Mouse (Mus musculus): ENCODE data around the gene Olfr527. TPM values are rescaled to one million over a fixed set of nuclear protein-coding genes. Genes with fewer than 3 reads are reported as not detected.

Gene Olfr527
- total RNA-seq (2022), result not detected

- DNase-seq (ENCODE audit: low spot score in 2 of 2), result no peak
Observed at GRCm38 (mm10) chr7:140333717-140334116, at the start of gene Olfr527. Gene Olfr527 (plus strand): TSS chr7:140334017.

DNA sequence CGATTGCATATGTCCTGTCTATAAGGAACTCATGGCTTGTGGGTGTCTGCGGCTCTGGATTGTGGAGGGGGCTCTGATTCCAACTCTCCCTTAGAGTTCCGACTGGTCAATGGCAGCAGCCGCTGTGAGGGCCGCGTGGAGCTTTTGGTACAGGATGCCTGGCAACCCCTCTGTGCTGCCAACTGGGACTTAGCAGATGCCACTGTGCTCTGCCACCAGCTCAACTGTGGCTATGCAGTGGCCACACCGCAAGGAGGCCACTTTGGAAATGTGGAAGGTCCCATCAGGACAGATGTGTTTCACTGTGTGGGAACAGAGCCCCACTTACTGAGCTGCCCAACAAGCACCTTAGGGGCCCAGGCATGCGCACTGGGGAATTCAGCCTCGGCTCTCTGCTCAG, 38.1 kb upstream of the Olfr527 start:
- no peak for DNase-seq (ENCODE audit: low spot score in 2 of 2)

- no peak for DNase-seq (ENCODE audit: low spot score in 2 of 2)
Observed at GRCm38 (mm10) chr7:140296876-140297275, 36.9 kb upstream of the Olfr527 start.

- no peak for DNase-seq (ENCODE audit: low spot score in 2 of 2)
Observed at GRCm38 (mm10) chr7:140299416-140299815, 34.4 kb upstream of the Olfr527 start.

DNA sequence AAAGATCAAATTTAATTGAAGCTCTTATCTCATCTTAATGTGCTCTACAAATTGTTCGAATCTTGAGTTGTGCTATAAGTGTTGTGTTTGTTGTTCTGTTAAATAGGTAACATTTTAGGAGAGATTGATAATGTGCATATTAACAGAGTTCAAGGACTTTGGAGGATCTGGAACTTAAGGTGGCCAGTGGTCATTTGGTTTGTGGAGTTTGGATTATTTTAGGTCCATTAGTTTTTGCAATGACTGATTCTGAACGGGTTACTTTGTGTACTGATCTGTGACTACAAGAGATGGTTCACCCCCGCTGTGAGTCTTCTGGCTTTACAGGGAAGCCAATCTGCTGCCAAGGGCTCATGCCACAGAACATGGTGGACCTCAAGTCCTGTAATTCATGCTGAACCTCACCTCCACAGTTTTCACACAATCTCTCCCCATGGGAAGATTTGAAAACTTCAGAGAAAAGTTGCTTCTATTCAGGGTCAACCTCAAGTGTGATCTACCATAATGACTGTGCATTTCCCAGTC, 13.9 kb upstream of the Olfr527 start:
- no peak for DNase-seq (ENCODE audit: low spot score in 2 of 2)

GRCm38 (mm10) chr7:140320558-140320957, 13.3 kb upstream of the Olfr527 start, which contains the start of gene Olfr525:
Gene Olfr525 (plus strand): TSS chr7:140320858.
- DNase-seq (ENCODE audit: low spot score in 2 of 2), result no peak

DNA sequence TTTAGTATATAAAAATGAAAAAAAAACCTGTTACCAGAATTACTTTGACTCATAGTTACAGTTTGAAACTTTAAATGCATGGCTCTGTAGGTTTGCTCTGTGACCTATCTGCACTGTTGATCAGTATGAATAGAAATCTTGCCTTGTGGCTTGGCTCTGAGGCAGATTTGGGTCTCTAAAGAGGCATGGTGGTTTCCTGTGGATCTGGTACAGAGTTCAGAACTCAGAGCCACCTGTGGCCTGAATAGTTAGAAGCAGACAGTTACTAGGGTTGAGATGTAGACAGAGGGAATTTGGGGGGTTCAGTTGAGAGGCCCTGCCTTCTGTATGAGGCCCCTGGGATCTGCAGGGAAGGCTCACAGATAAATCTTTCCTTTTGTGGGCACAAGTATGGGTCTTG, 12.7 kb upstream of the Olfr527 start:
- DNase-seq (ENCODE audit: low spot score in 2 of 2), result no peak

DNA sequence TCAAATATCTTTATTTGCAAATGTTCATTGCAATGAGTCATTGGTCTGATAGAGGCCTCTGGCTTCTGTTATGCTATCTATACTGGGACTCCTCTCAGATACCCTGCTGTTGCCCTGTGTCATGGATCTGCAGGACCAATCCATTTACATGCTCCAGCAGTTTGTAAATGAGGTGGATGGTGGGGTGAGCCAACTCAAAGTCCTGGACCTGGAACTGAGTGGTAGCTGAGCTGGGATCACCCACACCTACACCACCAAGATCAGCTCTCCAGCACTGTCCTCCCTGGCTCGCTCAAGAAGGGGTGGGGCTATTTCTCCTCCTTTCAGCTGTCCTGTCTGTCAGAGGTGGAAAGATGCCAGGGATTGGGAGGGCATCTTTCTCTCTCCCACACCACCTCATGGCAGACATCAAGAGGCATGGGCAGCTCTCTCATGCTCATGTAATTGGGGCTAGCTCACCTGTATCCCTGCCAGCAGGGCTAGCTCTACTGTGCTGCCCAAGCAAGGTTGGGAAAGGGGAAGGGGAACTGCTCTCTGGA, 4.0 kb upstream of the Olfr527 start:
- no peak for DNase-seq (ENCODE audit: low spot score in 2 of 2)

DNA sequence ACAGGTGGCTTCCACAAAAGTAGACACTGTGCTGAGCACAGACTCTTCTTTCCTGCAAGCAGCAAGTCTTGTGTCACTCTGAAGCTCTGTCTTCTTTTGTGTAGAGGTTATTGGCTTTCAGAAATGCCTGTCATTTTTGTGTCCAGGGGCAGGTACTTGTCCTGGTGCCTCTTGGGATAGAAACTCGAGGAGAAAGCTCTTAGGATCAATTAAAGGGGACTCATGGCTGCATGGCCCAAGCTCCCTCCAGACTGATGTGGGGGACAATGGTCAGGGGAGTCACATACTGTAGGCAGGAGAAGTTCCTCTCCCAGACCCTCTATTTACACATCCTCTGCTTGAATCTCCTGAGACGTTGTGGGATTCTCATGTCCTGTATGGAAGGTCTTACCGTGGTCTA, 27.8 kb downstream of the Olfr527 start, which contains the start of gene Olfr60:
Olfr60 (minus strand) TSS at position 101 of the 400 bp plus-strand sequence.
- DNase-seq (ENCODE audit: low spot score in 2 of 2), result no peak

- DNase-seq (ENCODE audit: low spot score in 2 of 2), result no peak
Observed at GRCm38 (mm10) chr7:140374300-140374699, 40.5 kb downstream of the Olfr527 start.

GRCm38 (mm10) chr7:140376231-140376630, 42.4 kb downstream of the Olfr527 start, which contains the start of gene Olfr530:
Gene Olfr530 (minus strand): TSS chr7:140376331.
- DNase-seq (ENCODE audit: low spot score in 2 of 2), result no peak

- DNase-seq (ENCODE audit: low spot score in 2 of 2), result no peak
Observed at GRCm38 (mm10) chr7:140376911-140377310, 43.1 kb downstream of the Olfr527 start.

Other genes with a start within 250 kb of the Olfr527 start
- under 1 TPM in 1 of 4 experiments, not detected in 3; 0.56 TPM for gene Prap1, start 240.6 kb upstream of the Olfr527 start, total RNA-seq (2022)
- gene Fuom, start 231.6 kb upstream of the Olfr527 start, total RNA-seq (2022), result 10 to 100 TPM; 42.7 to 49.1 (median 47.7) TPM
- 1 to 10 TPM; 6.1 to 6.5 (median 6.4) TPM for gene Paox, start 218.2 kb upstream of the Olfr527 start, total RNA-seq (2022)
- gene Echs1, start 217.5 kb upstream of the Olfr527 start, total RNA-seq (2022), result 10 to 100 TPM; 61.4 to 68.6 (median 65.7) TPM
- gene Mtg1, start 196.5 kb upstream of the Olfr527 start, total RNA-seq (2022), result 10 to 100 TPM; 27.2 to 34.8 (median 31.6) TPM
- gene Sprn, start 179.1 kb upstream of the Olfr527 start, total RNA-seq (2022), result 100 to 1,000 TPM; 149 to 157 (median 151) TPM
- gene Olfr522, start 169.3 kb upstream of the Olfr527 start, total RNA-seq (2022), result not detected
- under 1 TPM in 1 of 4 experiments, not detected in 3; 0.39 TPM for gene Olfr523, start 160.8 kb upstream of the Olfr527 start, total RNA-seq (2022)
- gene Olfr524, start 128.1 kb upstream of the Olfr527 start, total RNA-seq (2022), result not detected
- gene Cd163l1, start 115.8 kb upstream of the Olfr527 start, total RNA-seq (2022), result under 1 TPM; 0.70 to 0.96 (median 0.74) TPM
- gene 5830411N06Rik, start 86.7 kb upstream of the Olfr527 start, total RNA-seq (2022), result under 1 TPM in 3 of 4 experiments, not detected in 1; 0.16 to 0.22 (median 0.19) TPM
- not detected for gene Olfr525, start 13.2 kb upstream of the Olfr527 start, total RNA-seq (2022)
- not detected for gene Olfr60, start 27.7 kb downstream of the Olfr527 start, total RNA-seq (2022)
- gene Olfr530, start 42.3 kb downstream of the Olfr527 start, total RNA-seq (2022), result not detected
- gene Olfr531, start 68.9 kb downstream of the Olfr527 start, total RNA-seq (2022), result not detected
- not detected for gene Olfr532, start 87.6 kb downstream of the Olfr527 start, total RNA-seq (2022)
- gene Olfr533, start 129.4 kb downstream of the Olfr527 start, total RNA-seq (2022), result not detected
- under 1 TPM in 3 of 4 experiments, not detected in 1; 0.29 to 0.96 (median 0.43) TPM for gene Olfr535, start 150.2 kb downstream of the Olfr527 start, total RNA-seq (2022)
- gene Olfr536, start 173.4 kb downstream of the Olfr527 start, total RNA-seq (2022), result not detected
- gene Olfr538, start 233.9 kb downstream of the Olfr527 start, total RNA-seq (2022), result not detected

All from layer of hippocampus, adult 8-10 months (tissue).